Mouse (Mus musculus): ENCODE measurements at regions not wholly inside any gene's neighbourhood (a gene's known extent, or its start where the extent isn't known, plus 50 kb on each side); places are given as distances from the start of the nearest gene placed in this dataset.
"Not testable (repeated sequence)": the region's sequence is repeated elsewhere in the genome, so short reads cannot be mapped to it uniquely, and the experiment has no call there.

GRCm38 (mm10) chr14:48607131-48607530 is 66.5 kb downstream of the Otx2 start:
- DNase-seq (ENCODE audit: low read depth, low spot score): no peak

DNA sequence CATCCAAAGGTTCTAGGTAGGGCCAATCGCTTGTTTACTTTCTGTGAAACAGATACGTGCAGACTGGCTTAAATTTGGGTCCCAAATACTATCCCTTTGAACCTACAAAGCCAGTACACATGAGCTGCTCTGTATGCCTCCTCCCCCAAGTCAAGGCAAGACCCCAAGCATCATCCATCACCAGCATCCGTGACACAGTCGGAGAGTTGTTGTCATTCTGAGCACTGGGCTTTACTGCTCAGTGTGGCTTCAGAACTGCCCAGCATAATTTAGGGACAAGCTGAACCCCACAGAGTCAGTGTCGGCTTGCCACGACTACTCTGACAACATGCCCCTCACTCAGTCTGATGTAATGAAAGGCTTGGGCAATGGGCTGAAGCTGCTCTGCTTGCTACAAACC is 70.1 kb downstream of the Otx2 start:
- DNase-seq (ENCODE audit: low read depth, low spot score): no peak

- peak; percentile 56 for DNase-seq (ENCODE audit: low read depth, low spot score)
These were observed 79.3 kb downstream of the Otx2 start for GRCm38 (mm10) chr14:48594334-48594733.

DNA sequence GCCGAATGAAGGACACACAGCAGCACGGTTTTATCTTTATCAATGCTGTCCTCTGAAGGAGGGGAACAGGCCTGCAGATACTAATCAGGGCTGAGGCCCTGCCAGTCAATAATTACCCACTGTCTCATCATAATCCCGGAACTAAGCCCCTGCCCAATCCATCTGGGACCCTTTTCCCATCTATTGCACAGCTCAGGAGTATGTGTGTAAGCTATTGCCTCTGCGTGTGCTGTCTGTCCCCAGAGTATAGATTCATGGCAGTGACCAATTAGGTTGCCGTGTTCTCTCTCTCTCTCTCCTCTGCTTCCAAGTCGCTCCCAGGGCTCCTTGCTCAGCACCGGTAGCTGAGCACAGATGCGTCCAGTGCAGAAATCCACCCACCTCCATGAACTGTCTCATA is 80.3 kb downstream of the Otx2 start:
- DNase-seq (ENCODE audit: low read depth, low spot score): no peak

DNA sequence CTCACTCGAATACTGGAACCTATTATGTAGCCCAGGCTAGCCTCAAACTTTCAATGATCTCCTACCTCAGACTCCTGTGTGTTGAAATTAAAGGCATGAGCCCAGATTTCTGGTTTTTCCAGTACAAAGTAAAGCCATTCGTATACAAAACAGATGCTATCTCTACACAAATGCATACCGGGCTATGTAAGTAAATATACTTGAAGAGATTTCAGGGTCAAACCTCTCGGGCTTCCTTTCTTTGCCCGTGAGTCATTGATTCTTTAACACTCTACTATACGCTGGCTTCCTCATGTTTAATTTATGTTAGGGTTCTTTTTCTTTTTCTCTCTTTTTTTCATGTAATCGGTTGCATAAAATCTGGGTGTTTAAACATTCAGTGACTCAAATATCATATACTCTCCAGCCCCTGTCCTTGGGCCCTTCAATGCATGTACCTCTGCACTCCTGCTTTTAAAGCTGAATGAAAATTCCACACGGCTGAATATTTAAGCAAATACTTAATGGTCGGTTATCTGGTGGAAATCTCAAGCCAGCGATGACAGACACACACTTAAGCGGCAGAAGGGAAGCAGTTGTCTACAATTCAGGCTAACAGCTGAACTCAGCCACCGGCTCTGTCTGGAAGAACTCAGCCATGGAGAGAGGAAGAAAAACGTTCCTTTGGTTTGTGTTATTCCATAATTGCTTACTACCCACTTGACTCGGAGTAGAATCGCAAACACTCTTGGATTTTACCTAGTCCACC is 82.0 kb downstream of the Otx2 start:
- DNase-seq (ENCODE audit: low read depth, low spot score): no peak

DNA sequence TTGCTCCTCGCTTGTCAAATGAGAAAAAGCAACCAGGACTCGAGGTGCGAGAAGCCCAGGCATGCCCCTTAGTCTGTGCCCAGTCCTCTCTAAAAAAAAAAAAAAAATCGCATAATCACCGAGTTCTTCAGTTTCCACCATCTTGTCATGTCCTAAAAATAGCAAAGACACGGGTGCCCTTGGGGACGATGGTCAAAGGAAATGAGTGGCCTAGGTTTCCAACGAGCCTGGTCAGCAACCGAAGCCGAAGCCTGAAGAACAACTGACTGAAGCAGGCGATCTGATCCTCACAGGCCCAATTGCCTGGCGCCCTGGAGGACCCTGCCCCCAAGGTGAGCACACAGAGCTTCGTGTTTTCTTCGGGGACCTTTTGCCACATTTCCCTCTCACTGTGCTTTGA is 83.2 kb downstream of the Otx2 start:
- DNase-seq (ENCODE audit: low read depth, low spot score): peak; percentile 27

GRCm38 (mm10) chr14:48589702-48590325 is 83.8 kb downstream of the Otx2 start:
- DNase-seq (ENCODE audit: low read depth, low spot score): peak; percentile 36

GRCm38 (mm10) chr14:48585820-48586219 is 87.8 kb downstream of the Otx2 start:
- DNase-seq (ENCODE audit: low read depth, low spot score): no peak

DNA sequence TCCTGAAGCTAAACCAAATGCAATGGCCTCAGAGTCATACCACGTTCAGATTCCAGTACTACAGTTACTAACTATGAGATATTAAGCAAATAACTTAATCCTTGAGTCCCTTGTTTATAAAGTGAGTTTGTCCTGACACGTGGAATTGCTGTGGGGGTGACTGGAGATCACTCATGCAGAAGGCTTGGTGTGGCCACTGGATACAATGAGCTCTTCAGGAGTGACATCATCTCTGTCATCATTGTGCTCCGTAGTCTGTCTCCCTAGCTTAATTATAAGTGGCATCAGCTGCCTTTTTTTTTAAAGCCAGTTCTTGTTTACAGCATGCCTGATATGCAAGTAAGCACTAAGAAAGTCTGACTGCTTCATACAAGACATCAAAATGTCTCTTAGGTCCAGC is 89.0 kb downstream of the Otx2 start:
- no peak for DNase-seq (ENCODE audit: low read depth, low spot score)

- no peak for DNase-seq (ENCODE audit: low read depth, low spot score)
These were observed 90.1 kb downstream of the Otx2 start for GRCm38 (mm10) chr14:48583516-48583915.

DNA sequence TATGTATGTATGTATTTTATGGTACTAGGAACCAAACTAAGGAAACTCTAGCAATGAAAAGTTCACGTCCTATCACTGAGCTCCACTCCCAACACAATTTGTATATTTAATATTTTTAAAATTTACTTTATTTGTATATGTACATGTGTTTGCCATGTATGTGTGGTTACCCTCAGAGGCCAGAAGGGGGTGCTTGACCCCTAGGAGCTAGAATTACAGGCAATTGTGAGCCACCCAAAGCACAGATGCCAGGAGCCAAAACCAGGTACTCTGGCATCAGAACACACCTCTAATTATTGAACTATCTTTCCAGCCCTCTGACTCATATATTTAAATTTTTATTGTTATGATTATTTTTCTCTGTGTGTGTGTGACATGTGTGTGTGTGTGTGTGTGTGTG is 91.5 kb downstream of the Otx2 start:
- peak; percentile 56 for DNase-seq (ENCODE audit: low read depth, low spot score)

- not testable (repeated sequence) for DNase-seq (ENCODE audit: low read depth, low spot score)
These were observed 92.3 kb downstream of the Otx2 start for GRCm38 (mm10) chr14:48581308-48581707.

GRCm38 (mm10) chr14:48580396-48580795 is 93.2 kb downstream of the Otx2 start:
- no peak for DNase-seq (ENCODE audit: low read depth, low spot score)

DNA sequence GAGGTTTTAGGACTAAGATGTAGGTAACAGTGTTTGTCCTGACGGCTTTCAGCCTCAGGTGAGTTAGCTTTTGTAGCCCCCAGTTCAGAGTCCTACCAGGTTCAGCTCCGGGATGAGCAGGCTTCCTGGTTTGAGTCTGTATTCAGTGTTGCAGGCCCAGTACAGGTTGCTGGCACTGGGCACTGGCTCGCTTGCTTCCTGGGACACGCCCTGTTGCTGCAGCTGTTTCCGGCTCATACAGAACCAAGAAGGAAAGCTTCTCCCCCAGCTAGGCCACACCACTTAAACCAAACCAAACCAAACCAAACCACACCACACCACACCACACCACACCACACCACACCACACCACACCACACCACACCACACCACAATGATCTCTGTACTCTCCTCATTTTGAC is 93.6 kb downstream of the Otx2 start:
- DNase-seq (ENCODE audit: low read depth, low spot score): no peak
